Mouse (Mus musculus) forebrain, embryonic 16.5 days (tissue): ENCODE measurements around the gene Ocln. TPM values are rescaled to one million over a fixed set of nuclear protein-coding genes. Genes with fewer than 3 reads are reported as not detected.

Experiments used
- ATAC-seq: fragments of 200-750 bp; cut with Nextera tagmentation; 2 replicates; pipeline ENCODE4 v1.8.0; 2017; ENCODE audit warnings: mild to moderate bottlenecking, moderate library complexity
- H3K27ac ChIP-seq: fragments of 300-500 bp; sonication (generic); 2 replicates; pipeline ENCODE4 v1.5.1; 2014; ENCODE audit warnings: low read length, control low read depth
- H3K27me3 ChIP-seq: fragments of 300-500 bp; sonication (generic); replicated peaks from 2 replicates; pipeline ENCODE4 v1.6.1; 2014; ENCODE audit warnings: low read length; ENCODE audit not compliant: control insufficient read depth, insufficient read depth
- H3K36me3 ChIP-seq: fragments of 300-500 bp; sonication (generic); 2 replicates; pipeline ENCODE4 v1.6.1; 2014; ENCODE audit not compliant: control insufficient read depth, insufficient read depth
- H3K4me1 ChIP-seq: fragments of 300-500 bp; sonication (generic); replicated peaks from 2 replicates; pipeline ENCODE4 v1.6.1; 2014; ENCODE audit warnings: low read length; ENCODE audit not compliant: control insufficient read depth, insufficient read depth
- H3K4me2 ChIP-seq: fragments of 300-500 bp; sonication (generic); 2 replicates; pipeline ENCODE4 v1.6.1; 2014; ENCODE audit warnings: mild to moderate bottlenecking, low read length, control low read depth
- H3K4me3 ChIP-seq: fragments of 300-500 bp; sonication (generic); replicated peaks from 2 replicates; pipeline ENCODE4 v1.5.1; 2014; ENCODE audit warnings: mild to moderate bottlenecking, low read length, control low read depth
- H3K9ac ChIP-seq: fragments of 300-500 bp; sonication (generic); replicated peaks from 2 replicates; pipeline ENCODE4 v1.6.1; 2014; ENCODE audit warnings: low read depth, low read length, control low read depth
- H3K9me3 ChIP-seq: fragments of 300-500 bp; sonication (generic); 2 replicates; pipeline ENCODE4 v1.6.1; 2016; ENCODE audit warnings: low read length; ENCODE audit not compliant: control insufficient read depth
- WGBS: fragments of 180-500 bp; shearing (Covaris S2); extraction: QIAGEN DNeasy Blood & Tissue Kit; methylation state at CpG from one replicate; pipeline ENCODE4 v1.1.7; 2014; 5-methylcytosine and 5-hydroxymethylcytosine counted together
- polyA plus RNA-seq: library from polyadenylated mRNA; unstranded; fragments of >200 nt; fragmentation: Nextera tagmentation; extraction: Ambion mirVana; gene quantifications from 2 replicates; pipeline ENCODE4 v1.2.1, GENCODE M21; 2015

Gene Ocln
- polyA plus RNA-seq: 7.8 and 9.8 TPM in 2 replicates

DNA sequence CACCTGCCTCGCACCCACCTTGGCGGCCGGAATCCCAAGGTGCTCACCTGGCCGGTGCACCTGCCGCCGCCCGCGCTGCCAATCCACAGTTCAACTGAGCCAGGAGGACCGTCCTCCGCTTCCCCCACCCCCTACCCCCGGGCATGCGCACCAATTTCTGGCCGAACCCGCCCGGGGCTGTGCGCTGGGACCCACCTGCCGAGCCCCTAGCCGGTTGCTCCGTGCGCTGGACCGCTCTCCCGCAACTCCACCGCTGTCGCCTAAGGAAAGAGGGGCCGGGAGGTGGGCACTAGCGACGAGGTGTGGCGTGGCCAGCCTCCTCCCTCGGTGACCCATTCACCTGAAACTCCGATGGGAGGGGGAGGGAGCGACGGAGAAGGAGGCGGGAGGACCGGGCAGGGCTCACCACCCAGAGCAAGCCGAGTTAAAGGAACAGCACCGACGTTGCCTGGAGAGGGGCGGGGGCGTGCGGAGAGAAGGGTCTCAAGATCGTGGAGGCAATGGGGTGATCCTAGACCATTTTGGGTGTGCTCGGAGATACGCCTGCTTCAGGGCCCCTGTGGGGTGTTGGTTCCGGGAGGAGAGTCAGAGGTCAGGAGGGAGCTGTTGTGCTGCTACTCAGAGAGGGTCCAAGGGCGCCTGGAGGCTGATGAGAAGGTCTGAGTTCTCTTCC lies at the start of gene Ocln:
TSS of gene Ocln (minus strand) at position 350 of the 673 bp plus-strand sequence.
- Histone ChIP-seq H3K4me1 (peaks cover 18% of the 10 kb centered on the region), H3K9me3 (no peaks in the 10 kb centered on the region), H3K36me3 (no peaks in the 10 kb centered on the region), H3K27ac (no peak within 1 kb of the TSS), H3K9ac (peak within 1 kb of the TSS; percentile 49), H3K4me3 (peak within 1 kb of the TSS; percentile 67), H3K27me3 (peaks cover 41% of the 10 kb centered on the region), H3K4me2 (peak within 1 kb of the TSS; percentile 98)
- whole genome bisulfite sequencing: under 1% methylated on average over 44 of the region's 45 CpGs
- peak; percentile 77 for ATAC-seq

DNA sequence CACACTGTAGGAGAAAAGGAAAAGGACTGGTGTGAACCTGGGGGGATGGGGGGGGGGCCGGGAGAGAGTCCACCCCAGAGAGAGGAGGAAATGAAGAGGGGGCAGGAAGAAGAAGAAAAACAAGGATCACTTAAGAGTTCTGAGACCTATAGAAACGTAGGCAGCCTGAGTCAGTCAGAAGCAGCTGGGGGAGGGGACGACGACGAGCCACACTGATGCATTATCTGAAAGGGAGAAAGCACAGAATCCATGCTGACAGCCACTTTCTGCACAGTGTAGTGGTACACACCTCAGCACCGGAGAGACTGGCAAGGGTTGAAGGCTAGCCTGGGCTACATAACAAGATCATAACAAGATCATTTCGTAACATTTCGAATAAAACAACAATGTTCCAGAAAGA lies 48.5 kb upstream of the Ocln start:
- ATAC-seq: no peak
- Histone ChIP-seq H3K27ac (no peak overlapping the region), H3K4me3 (no peak overlapping the region), H3K36me3 (no peaks in the 10 kb centered on the region), H3K9ac (no peak overlapping the region), H3K4me2 (no peak overlapping the region), H3K9me3 (no peaks in the 10 kb centered on the region), H3K27me3 (no peaks in the 10 kb centered on the region), H3K4me1 (no peaks in the 10 kb centered on the region)
- 77% methylated on average over 7 of the region's 8 CpGs for WGBS

DNA sequence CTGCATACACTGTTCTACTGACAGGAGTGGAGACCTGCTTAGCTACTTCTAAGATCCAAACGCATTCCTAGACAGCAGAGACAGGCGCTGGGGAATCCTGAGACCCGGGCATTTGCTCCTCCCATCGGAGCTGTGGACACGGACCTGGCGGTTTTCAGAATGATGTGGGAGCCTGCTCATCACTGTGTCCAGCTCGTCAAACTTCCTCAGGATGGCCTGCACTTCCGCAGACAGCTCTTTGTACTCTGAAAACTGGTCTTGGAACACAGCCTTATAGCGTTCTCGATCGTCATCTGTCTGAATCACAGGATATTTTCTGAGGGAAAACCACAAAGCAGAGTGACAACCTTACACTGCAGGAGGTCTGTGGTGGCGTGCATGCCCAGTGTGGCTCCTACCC lies 47.8 kb upstream of the Ocln start:
- WGBS: 86% methylated on average over 12 of the region's 12 CpGs
- Histone ChIP-seq H3K4me2 (no peak overlapping the region), H3K9ac (no peak overlapping the region), H3K36me3 (no peaks in the 10 kb centered on the region), H3K27me3 (no peaks in the 10 kb centered on the region), H3K9me3 (no peaks in the 10 kb centered on the region), H3K4me1 (no peaks in the 10 kb centered on the region), H3K4me3 (no peak overlapping the region), H3K27ac (no peak overlapping the region)
- ATAC-seq: no peak

DNA sequence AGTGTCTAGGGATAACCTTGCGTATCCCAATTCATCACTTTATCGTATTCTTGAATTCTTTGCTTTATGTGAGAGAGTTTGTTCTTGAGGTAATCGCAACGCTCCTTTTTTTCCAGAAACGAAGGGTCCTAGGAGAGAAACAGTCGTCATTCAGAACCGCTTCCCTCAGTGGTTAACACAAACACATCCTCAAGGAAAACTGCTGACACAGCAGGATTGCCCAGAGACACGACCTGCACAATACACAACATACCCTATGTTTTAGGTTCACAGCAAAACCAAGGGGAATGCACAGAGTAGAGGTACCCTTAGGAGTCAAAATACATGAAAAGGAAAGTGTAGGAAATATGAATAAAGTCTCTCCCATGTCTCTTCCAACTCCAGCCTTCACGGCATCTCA lies 44.8 kb upstream of the Ocln start:
- H3K4me3 ChIP-seq: no peak overlapping the region
- no peak for ATAC-seq

DNA sequence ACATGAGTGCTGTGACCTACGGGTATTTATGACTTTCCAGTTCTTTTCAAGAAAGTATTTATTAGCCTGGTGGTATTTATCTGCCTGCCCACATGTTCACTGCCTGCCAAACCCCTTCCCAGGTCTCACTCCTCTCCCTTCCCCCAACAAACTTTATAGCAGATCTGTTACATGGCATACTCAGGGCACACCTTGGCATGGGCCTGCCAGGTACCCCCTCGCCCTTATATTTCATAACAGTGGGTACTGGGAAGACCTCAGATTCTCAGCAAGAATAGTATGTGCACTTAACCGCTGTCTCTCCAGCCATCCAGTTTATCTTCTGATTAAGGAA lies 43.0 kb upstream of the Ocln start:
- no peaks in the 10 kb centered on the region for H3K4me1 ChIP-seq
- H3K36me3 ChIP-seq: no peaks in the 10 kb centered on the region
- 88% methylated on average over 3 of the region's 3 CpGs for WGBS
- no peaks in the 10 kb centered on the region for H3K9me3 ChIP-seq
- no peak overlapping the region for H3K4me3 ChIP-seq
- H3K4me2 ChIP-seq: no peak overlapping the region
- H3K9ac ChIP-seq: no peak overlapping the region
- ATAC-seq: no peak
- H3K27me3 ChIP-seq: no peaks in the 10 kb centered on the region
- H3K27ac ChIP-seq: no peak overlapping the region

More for the DNA sequence above, 44.8 kb upstream of the Ocln start:
- Histone ChIP-seq H3K9me3 (no peaks in the 10 kb centered on the region), H3K4me2 (no peak overlapping the region), H3K27me3 (no peaks in the 10 kb centered on the region), H3K27ac (no peak overlapping the region), H3K36me3 (no peaks in the 10 kb centered on the region), H3K4me1 (no peaks in the 10 kb centered on the region), H3K9ac (no peak overlapping the region)
- WGBS: 85% methylated on average over 9 of the region's 9 CpGs

DNA sequence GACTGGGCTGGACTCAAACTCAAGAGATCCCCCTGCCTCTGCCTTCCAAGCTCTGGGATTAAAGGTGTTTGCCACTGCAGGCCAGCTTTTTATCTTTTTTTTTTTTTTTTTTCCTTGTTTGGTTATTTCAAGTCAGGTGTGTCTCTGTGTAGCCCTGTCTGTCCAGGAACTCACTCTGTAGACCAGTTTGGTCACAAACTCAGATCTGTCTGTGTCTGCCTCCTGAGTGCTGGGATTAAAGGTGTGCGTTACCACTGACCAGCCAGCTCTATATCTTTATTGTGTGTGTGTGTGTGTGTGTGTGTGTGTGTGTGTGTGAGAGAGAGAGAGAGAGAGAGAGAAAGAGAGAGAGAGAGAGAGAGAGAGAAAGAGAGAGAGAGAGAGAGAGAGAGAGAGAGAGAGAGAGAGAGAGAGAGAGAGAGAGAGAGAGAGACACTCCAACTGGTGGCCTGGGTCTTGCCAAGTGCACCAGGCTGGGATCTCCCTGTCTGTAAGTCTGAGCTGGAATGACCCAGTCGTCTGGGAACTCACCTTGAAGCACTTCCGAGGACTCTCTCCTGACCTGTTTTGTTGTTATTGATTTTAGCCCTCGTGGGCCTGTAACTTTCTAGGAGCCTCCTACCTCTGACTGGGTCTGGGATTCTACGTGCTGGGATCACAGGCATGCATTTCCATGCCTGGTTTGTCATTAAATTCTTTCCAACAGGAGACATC lies 42.5 kb upstream of the Ocln start:
- no peak overlapping the region for H3K9ac ChIP-seq
- no peak overlapping the region for H3K4me2 ChIP-seq
- no peaks in the 10 kb centered on the region for H3K9me3 ChIP-seq
- no peak overlapping the region for H3K4me3 ChIP-seq
- no peaks in the 10 kb centered on the region for H3K27me3 ChIP-seq
- no peak for ATAC-seq
- H3K36me3 ChIP-seq: no peaks in the 10 kb centered on the region
- 75% methylated on average over 5 of the region's 5 CpGs for WGBS
- H3K27ac ChIP-seq: no peak overlapping the region
- no peaks in the 10 kb centered on the region for H3K4me1 ChIP-seq

DNA sequence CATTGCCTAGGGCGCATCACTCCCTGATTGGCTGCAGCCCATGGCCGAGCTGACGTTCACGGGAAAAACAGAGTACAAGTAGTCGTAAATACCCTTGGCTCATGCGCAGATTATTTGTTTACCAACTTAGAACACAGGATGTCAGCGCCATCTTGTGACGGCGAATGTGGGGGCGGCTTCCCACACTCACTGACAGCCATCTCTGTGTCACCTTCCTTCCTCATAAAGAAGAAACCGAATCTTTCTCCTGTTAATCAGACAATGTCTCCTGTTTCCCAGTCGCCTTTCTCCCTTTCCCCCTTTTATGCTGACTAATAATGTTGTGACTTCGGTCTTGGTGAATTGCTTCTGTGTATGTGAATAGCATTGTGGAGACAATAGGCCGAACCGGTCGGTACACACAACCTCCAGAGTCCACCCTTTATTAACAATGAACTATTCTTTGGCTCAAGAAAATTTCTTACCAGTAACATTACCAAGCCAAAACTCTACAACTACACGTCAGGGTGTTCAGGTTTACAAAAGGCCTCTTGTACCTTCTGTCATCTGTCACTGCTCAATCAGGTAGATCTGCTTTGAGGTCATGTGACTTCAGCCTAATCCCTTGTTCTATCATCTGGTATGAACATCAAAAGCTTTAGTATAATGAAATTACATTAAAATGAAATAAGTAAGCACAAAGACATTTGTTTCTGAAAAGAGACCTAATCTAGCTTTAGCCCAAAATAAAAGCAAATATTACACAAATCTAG lies 41.7 kb upstream of the Ocln start:
- H3K27me3 ChIP-seq: no peaks in the 10 kb centered on the region
- peak overlapping the region; percentile 29 for H3K4me2 ChIP-seq
- H3K4me1 ChIP-seq: no peaks in the 10 kb centered on the region
- H3K27ac ChIP-seq: peak overlapping the region; percentile 76
- ATAC-seq: peak; percentile 85
- no peaks in the 10 kb centered on the region for H3K9me3 ChIP-seq
- no peaks in the 10 kb centered on the region for H3K36me3 ChIP-seq
- no peak overlapping the region for H3K9ac ChIP-seq
- 0 out of 2 replicates have a peak overlapping the region, but pooled peaks have one; percentile 11 for H3K4me3 ChIP-seq
- WGBS: 61% methylated on average over 11 of the region's 17 CpGs

DNA sequence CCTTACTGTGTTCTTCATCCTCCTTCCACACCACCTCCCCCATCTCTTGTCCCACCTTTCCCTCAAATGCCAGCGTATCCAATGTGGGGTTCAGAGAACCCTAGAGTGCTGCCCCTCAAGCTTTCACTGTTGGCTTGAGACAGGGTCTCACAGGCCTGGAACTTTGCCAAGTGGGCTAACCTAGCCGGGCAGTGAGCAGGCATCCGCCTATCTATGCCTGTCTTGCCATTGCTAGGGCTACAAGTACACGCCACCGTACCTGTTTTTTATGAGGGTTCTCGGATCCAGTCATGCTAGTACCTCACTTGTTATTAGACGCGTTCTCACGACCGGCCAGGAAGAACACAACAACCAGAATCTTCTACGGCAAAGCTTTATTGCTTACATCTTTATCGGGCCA lies 36.1 kb upstream of the Ocln start:
- 0 out of 2 replicates have a peak overlapping the region, but pooled peaks have one; percentile 20 for H3K4me2 ChIP-seq
- no peaks in the 10 kb centered on the region for H3K36me3 ChIP-seq
- H3K9me3 ChIP-seq: no peaks in the 10 kb centered on the region
- no peak for ATAC-seq
- no peak overlapping the region for H3K27ac ChIP-seq
- H3K4me1 ChIP-seq: no peaks in the 10 kb centered on the region
- H3K27me3 ChIP-seq: no peaks in the 10 kb centered on the region
- 86% methylated on average over 11 of the region's 12 CpGs for WGBS
- no peak overlapping the region for H3K4me3 ChIP-seq
- no peak overlapping the region for H3K9ac ChIP-seq

DNA sequence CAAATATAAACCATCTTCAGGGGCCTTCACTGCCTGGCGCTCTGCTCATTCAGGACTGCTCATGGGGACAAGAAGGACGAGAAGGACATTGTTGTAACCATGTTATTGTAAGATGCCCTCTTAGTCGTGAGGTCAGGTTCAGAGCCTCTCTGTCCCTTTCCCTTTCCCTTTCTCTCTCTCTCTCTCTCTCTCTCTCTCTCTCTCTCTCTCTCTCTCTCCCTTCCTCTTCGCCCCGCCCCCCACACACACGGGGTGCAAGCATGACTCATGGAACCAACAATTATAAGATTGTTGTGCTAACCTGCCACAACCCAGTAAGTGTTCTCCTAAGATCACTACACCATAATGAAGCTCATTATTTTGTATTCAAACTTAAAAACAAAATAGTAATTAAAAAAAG lies 29.6 kb upstream of the Ocln start:
- ATAC-seq: no peak
- H3K27ac ChIP-seq: no peak overlapping the region
- 0 out of 2 replicates have a peak, but pooled peaks cover 2% of the 10 kb centered on the region for H3K4me1 ChIP-seq
- H3K9ac ChIP-seq: no peak overlapping the region
- no peaks in the 10 kb centered on the region for H3K36me3 ChIP-seq
- WGBS: 57% methylated on average over 6 of the region's 6 CpGs
- H3K9me3 ChIP-seq: no peaks in the 10 kb centered on the region
- no peak overlapping the region for H3K4me2 ChIP-seq
- no peaks in the 10 kb centered on the region for H3K27me3 ChIP-seq
- H3K4me3 ChIP-seq: no peak overlapping the region
